ENCODE assay signal across 25 mouse cellular contexts in the genomic region with DNA sequence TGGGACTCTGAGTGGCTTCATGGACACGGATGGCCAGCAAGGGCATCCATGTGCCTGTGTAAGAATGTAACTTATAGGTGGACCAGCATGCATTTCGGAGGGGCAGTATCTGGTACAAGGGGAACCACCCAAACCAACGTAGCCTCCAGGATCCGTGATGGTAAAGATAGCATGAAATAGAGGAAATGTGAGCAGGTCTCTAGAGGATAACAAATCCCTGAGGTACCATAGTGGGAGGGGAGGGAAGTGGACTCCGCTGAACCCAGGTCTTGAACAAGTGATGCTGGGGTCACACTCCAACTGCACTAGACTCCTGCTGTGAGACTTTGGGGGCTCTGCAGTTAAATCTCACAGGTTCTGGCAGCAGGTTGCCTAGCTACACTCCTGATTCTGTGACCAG. TPM values are rescaled to one million over a fixed set of nuclear protein-coding genes. Genes with fewer than 3 reads are reported as not detected.
"Had no signal": no experiment of that assay in that cellular context is flagged by ENCODE, and none has a peak within 500 bp of the region (broad histone marks: within the 10 kb centered on the region; RNA-seq: fewer than 3 reads in every experiment).

No protein-coding gene starts in this region.

- H3K9ac ChIP-seq: liver, embryonic 13.5 days; liver, embryonic 15.5 days; liver, postnatal 0 days; lung, embryonic 14.5 days; midbrain, embryonic 12.5 days; neural tube, embryonic 13.5 days; neural tube, embryonic 15.5 days; stomach, embryonic 15.5 days had no signal

- H3K4me2 ChIP-seq: liver, embryonic 11.5 days; liver, embryonic 13.5 days; liver, embryonic 15.5 days; lung, embryonic 14.5 days; midbrain, embryonic 12.5 days; neural tube, embryonic 13.5 days; neural tube, embryonic 15.5 days; stomach, embryonic 15.5 days had no signal

- H3K27ac ChIP-seq: liver, embryonic 13.5 days; liver, embryonic 15.5 days; midbrain, embryonic 10.5 days; midbrain, embryonic 12.5 days; neural tube, embryonic 13.5 days; neural tube, embryonic 15.5 days; stomach, embryonic 15.5 days had no signal

- H3K4me3 ChIP-seq: liver, embryonic 13.5 days; liver, embryonic 15.5 days; midbrain, embryonic 10.5 days; midbrain, embryonic 12.5 days; myocyte; neural tube, embryonic 13.5 days; neural tube, embryonic 15.5 days; stomach, embryonic 15.5 days had no signal

- H3K4me1 ChIP-seq: liver, embryonic 13.5 days; liver, embryonic 15.5 days; midbrain, embryonic 10.5 days; neural tube, embryonic 15.5 days had no signal

- H3K36me3 ChIP-seq: liver, embryonic 13.5 days; liver, embryonic 15.5 days; midbrain, embryonic 10.5 days; midbrain, embryonic 12.5 days; neural tube, embryonic 13.5 days; neural tube, embryonic 15.5 days; stomach, embryonic 15.5 days had no signal

- H3K9me3 ChIP-seq: liver, embryonic 13.5 days; liver, embryonic 15.5 days; midbrain, embryonic 10.5 days; midbrain, embryonic 12.5 days; neural tube, embryonic 13.5 days; neural tube, embryonic 15.5 days; stomach, embryonic 15.5 days had no signal

- DNase-seq: liver, embryonic 13.5 days; liver, postnatal 0 days; lung, embryonic 14.5 days; lung, postnatal 10 days; lung, postnatal 4 days; midbrain, embryonic 14.5 days; retina, postnatal 1 day; right cerebral cortex, adult 18-20 months; right cerebral cortex, postnatal 25 days; right cerebral cortex, postnatal 4 days; spleen, adult 18-20 months; thymus, adult 2 months; thymus, postnatal 25 days; thymus, postnatal 4 days had no signal

- H3K27me3 ChIP-seq: liver, embryonic 13.5 days; liver, embryonic 15.5 days; midbrain, embryonic 12.5 days; neural tube, embryonic 13.5 days; neural tube, embryonic 15.5 days; stomach, embryonic 15.5 days had no signal

RNA-seq across cellular contexts. Expression of gene Col6a6, which starts 27.7 kb away (rescaled TPM):
- total RNA-seq: megakaryocyte, adult 5-6 weeks; megakaryocyte-erythroid progenitor cell, adult 5-6 weeks had no signal
- polyA plus RNA-seq: small intestine, adult 2 months had no signal
